Mouse (Mus musculus) small intestine, adult 2 months (tissue): ENCODE data around the gene A630095N17Rik.

ENCODE experiments used
- CTCF ChIP-seq: fragments of 200-500 bp; IDR thresholded peaks from 2 replicates; pipeline ENCODE4 v1.5.1; 2012; ENCODE audit warnings: low read depth, mild to moderate bottlenecking, control low read depth, inconsistent platforms, low read length, moderate library complexity, mixed read lengths; ENCODE audit not compliant: insufficient replicate concordance, insufficient read length; ENCODE audit errors: extremely low read depth
- POLR2A ChIP-seq: fragments of 200-500 bp; IDR thresholded peaks from 2 replicates; pipeline ENCODE4 v1.6.1; 2012; ENCODE audit warnings: low read depth, mild to moderate bottlenecking, control low read depth, inconsistent platforms, low read length, moderate library complexity

DNA sequence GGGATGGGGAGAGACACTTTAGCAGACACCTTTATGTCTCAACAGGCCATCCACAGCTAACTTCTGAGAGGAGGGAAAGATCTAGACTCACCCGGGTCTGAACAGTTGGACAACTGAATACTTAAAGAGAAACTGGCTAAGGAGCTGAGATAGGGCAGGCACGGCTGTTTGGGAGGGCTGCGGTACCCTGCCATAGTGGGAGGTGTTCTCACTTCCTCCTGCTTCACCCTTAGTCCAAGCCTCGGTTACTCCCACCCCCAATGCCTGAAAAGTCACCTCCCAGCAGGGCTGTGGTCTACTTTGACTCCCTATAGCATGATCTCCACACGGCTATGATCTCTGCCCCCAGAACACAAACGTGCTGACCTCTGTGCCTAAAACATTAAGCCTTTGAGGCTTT is 8.4 kb downstream of the A630095N17Rik start:
- no peak for TF ChIP-seq CTCF
- no peak for TF ChIP-seq POLR2A
